Mouse (Mus musculus): ENCODE data around the gene St6galnac5. TPM values are rescaled to one million over a fixed set of nuclear protein-coding genes. Genes with fewer than 3 reads are reported as not detected.

St6galnac5 gene
- polyA plus RNA-seq, 1 experiment from 2014 or later, result 0.11 TPM

GRCm38 (mm10) chr3:152855006-152855614, 126.9 kb downstream of the St6galnac5 start:
- Histone ChIP-seq H3K27ac (ENCODE audit: low read length) (no peak overlapping the region), H3K4me1 (ENCODE audit: control insufficient read depth, insufficient read depth, low read length) (no peaks in the 10 kb centered on the region), H3K4me2 (ENCODE audit: low read depth, low read length) (no peak overlapping the region), H3K36me3 (ENCODE audit: control insufficient read depth, insufficient read depth) (no peaks in the 10 kb centered on the region), H3K27me3 (ENCODE audit: control insufficient read depth, insufficient read depth, low read length) (no peaks in the 10 kb centered on the region), H3K9ac (ENCODE audit: low read length) (no peak overlapping the region), H3K9me3 (replicated peaks; ENCODE audit: control insufficient read depth, low read length) (no peaks in the 10 kb centered on the region), H3K4me3 (ENCODE audit: low read length) (no peak overlapping the region)
- 48% methylated on average over 12 of the region's 12 CpGs for WGBS
- no peak for ATAC-seq (replicated peaks; ENCODE audit: extremely low read depth, insufficient read depth, low FRiP score)

- H3K9me3 ChIP-seq (replicated peaks; ENCODE audit: control insufficient read depth, low read length), result no peaks in the 10 kb centered on the region
- H3K36me3 ChIP-seq (ENCODE audit: control insufficient read depth, insufficient read depth), result no peaks in the 10 kb centered on the region
- H3K27me3 ChIP-seq (ENCODE audit: control insufficient read depth, insufficient read depth, low read length), result no peaks in the 10 kb centered on the region
- H3K4me3 ChIP-seq (ENCODE audit: low read length), result no peak overlapping the region
- H3K4me2 ChIP-seq (ENCODE audit: low read depth, low read length), result no peak overlapping the region
- no peak overlapping the region for H3K9ac ChIP-seq (ENCODE audit: low read length)
- ATAC-seq (replicated peaks; ENCODE audit: extremely low read depth, insufficient read depth, low FRiP score), result no peak
- no peak overlapping the region for H3K27ac ChIP-seq (ENCODE audit: low read length)
- no peaks in the 10 kb centered on the region for H3K4me1 ChIP-seq (ENCODE audit: control insufficient read depth, insufficient read depth, low read length)
These were observed 138.1 kb downstream of the St6galnac5 start for GRCm38 (mm10) chr3:152843925-152844324.

GRCm38 (mm10) chr3:152842648-152843047, 139.4 kb downstream of the St6galnac5 start:
- H3K4me1 ChIP-seq (ENCODE audit: control insufficient read depth, insufficient read depth, low read length), result no peaks in the 10 kb centered on the region
- WGBS, result 67% methylated on average over 3 of the region's 3 CpGs
- no peaks in the 10 kb centered on the region for H3K36me3 ChIP-seq (ENCODE audit: control insufficient read depth, insufficient read depth)
- H3K27me3 ChIP-seq (ENCODE audit: control insufficient read depth, insufficient read depth, low read length), result no peaks in the 10 kb centered on the region
- no peak overlapping the region for H3K9ac ChIP-seq (ENCODE audit: low read length)
- no peak for ATAC-seq (replicated peaks; ENCODE audit: extremely low read depth, insufficient read depth, low FRiP score)
- H3K27ac ChIP-seq (ENCODE audit: low read length), result no peak overlapping the region
- no peak overlapping the region for H3K4me2 ChIP-seq (ENCODE audit: low read depth, low read length)
- H3K9me3 ChIP-seq (replicated peaks; ENCODE audit: control insufficient read depth, low read length), result no peaks in the 10 kb centered on the region
- no peak overlapping the region for H3K4me3 ChIP-seq (ENCODE audit: low read length)

DNA sequence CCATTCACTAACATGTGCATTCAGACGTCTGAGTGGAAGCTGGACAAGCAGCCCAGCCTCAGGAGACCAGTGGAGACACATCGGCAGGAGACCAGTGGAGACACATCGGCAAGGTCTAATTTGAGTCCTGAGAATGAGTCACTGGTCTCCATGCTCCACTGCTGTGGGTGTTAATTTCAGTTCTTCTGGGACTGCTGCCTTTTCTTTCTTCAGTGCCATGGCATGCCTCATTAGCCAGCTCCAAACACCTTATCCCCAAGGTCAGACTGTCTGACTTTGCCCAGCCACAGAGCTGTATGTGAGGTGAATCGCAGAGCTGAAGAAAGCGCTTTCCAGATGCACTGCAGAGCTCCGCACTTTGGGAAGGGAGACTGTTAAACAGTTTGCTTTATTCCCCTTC, 140.8 kb downstream of the St6galnac5 start:
- Histone ChIP-seq H3K27ac (ENCODE audit: low read length) (no peak overlapping the region), H3K4me1 (ENCODE audit: control insufficient read depth, insufficient read depth, low read length) (no peaks in the 10 kb centered on the region), H3K27me3 (ENCODE audit: control insufficient read depth, insufficient read depth, low read length) (no peaks in the 10 kb centered on the region), H3K4me3 (ENCODE audit: low read length) (no peak overlapping the region), H3K9me3 (replicated peaks; ENCODE audit: control insufficient read depth, low read length) (no peaks in the 10 kb centered on the region), H3K36me3 (ENCODE audit: control insufficient read depth, insufficient read depth) (no peaks in the 10 kb centered on the region), H3K9ac (ENCODE audit: low read length) (no peak overlapping the region), H3K4me2 (ENCODE audit: low read depth, low read length) (no peak overlapping the region)
- no peak for ATAC-seq (replicated peaks; ENCODE audit: extremely low read depth, insufficient read depth, low FRiP score)
- 63% methylated on average over 6 of the region's 6 CpGs for WGBS

GRCm38 (mm10) chr3:152837938-152838337, 144.1 kb downstream of the St6galnac5 start:
- H3K27me3 ChIP-seq (ENCODE audit: control insufficient read depth, insufficient read depth, low read length), result no peaks in the 10 kb centered on the region
- no peak overlapping the region for H3K4me3 ChIP-seq (ENCODE audit: low read length)
- WGBS, result 68% methylated on average over 1 of the region's 1 CpGs

GRCm38 (mm10) chr3:152837407-152837806, 144.6 kb downstream of the St6galnac5 start:
- no peaks in the 10 kb centered on the region for H3K4me1 ChIP-seq (ENCODE audit: control insufficient read depth, insufficient read depth, low read length)
- H3K27ac ChIP-seq (ENCODE audit: low read length), result no peak overlapping the region
- no peak for ATAC-seq (replicated peaks; ENCODE audit: extremely low read depth, insufficient read depth, low FRiP score)
- H3K4me3 ChIP-seq (ENCODE audit: low read length), result no peak overlapping the region
- 62% methylated on average over 2 of the region's 2 CpGs for WGBS
- no peaks in the 10 kb centered on the region for H3K36me3 ChIP-seq (ENCODE audit: control insufficient read depth, insufficient read depth)
- H3K27me3 ChIP-seq (ENCODE audit: control insufficient read depth, insufficient read depth, low read length), result no peaks in the 10 kb centered on the region
- no peak overlapping the region for H3K4me2 ChIP-seq (ENCODE audit: low read depth, low read length)
- H3K9me3 ChIP-seq (replicated peaks; ENCODE audit: control insufficient read depth, low read length), result 0 out of 2 replicates have a peak, but pooled peaks cover 5% of the 10 kb centered on the region
- H3K9ac ChIP-seq (ENCODE audit: low read length), result no peak overlapping the region

More at GRCm38 (mm10) chr3:152837938-152838337, 144.1 kb downstream of the St6galnac5 start:
- no peak for ATAC-seq (replicated peaks; ENCODE audit: extremely low read depth, insufficient read depth, low FRiP score)
- H3K9ac ChIP-seq (ENCODE audit: low read length), result no peak overlapping the region
- H3K27ac ChIP-seq (ENCODE audit: low read length), result no peak overlapping the region
- H3K4me2 ChIP-seq (ENCODE audit: low read depth, low read length), result no peak overlapping the region
- H3K4me1 ChIP-seq (ENCODE audit: control insufficient read depth, insufficient read depth, low read length), result no peaks in the 10 kb centered on the region
- H3K36me3 ChIP-seq (ENCODE audit: control insufficient read depth, insufficient read depth), result no peaks in the 10 kb centered on the region
- H3K9me3 ChIP-seq (replicated peaks; ENCODE audit: control insufficient read depth, low read length), result 0 out of 2 replicates have a peak, but pooled peaks cover 5% of the 10 kb centered on the region

DNA sequence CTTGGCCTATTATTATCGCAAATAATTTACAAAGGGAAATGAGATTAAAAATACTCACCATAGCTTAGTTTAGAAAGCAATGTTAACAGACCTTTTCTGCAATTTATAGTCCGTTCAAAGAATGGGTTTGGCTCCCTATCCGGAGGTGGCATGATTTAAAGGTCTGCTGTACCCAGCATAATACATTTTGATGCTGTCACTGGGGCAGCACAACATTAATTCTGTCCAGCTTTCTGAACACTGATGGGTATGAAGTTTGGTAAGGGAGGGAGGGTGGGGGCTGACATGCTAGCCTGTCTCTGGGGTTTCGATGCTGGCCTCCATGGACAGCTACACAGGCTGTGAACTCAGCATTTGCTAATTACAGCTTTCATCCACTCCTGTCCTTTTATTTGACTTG, 149.6 kb downstream of the St6galnac5 start:
- H3K9me3 ChIP-seq (replicated peaks; ENCODE audit: control insufficient read depth, low read length), result 0 out of 2 replicates have a peak, but pooled peaks cover 5% of the 10 kb centered on the region
- H3K4me2 ChIP-seq (ENCODE audit: low read depth, low read length), result no peak overlapping the region
- H3K9ac ChIP-seq (ENCODE audit: low read length), result no peak overlapping the region
- ATAC-seq (replicated peaks; ENCODE audit: extremely low read depth, insufficient read depth, low FRiP score), result no peak
- no peak overlapping the region for H3K4me3 ChIP-seq (ENCODE audit: low read length)
- H3K36me3 ChIP-seq (ENCODE audit: control insufficient read depth, insufficient read depth), result no peaks in the 10 kb centered on the region
- no peaks in the 10 kb centered on the region for H3K27me3 ChIP-seq (ENCODE audit: control insufficient read depth, insufficient read depth, low read length)
- 90% methylated on average over 4 of the region's 4 CpGs for WGBS
- no peaks in the 10 kb centered on the region for H3K4me1 ChIP-seq (ENCODE audit: control insufficient read depth, insufficient read depth, low read length)
- H3K27ac ChIP-seq (ENCODE audit: low read length), result no peak overlapping the region

GRCm38 (mm10) chr3:152831974-152832373, 150.1 kb downstream of the St6galnac5 start:
- H3K27me3 ChIP-seq (ENCODE audit: control insufficient read depth, insufficient read depth, low read length), result no peaks in the 10 kb centered on the region
- no peak overlapping the region for H3K27ac ChIP-seq (ENCODE audit: low read length)
- ATAC-seq (replicated peaks; ENCODE audit: extremely low read depth, insufficient read depth, low FRiP score), result no peak
- no peak overlapping the region for H3K9ac ChIP-seq (ENCODE audit: low read length)
- H3K4me1 ChIP-seq (ENCODE audit: control insufficient read depth, insufficient read depth, low read length), result no peaks in the 10 kb centered on the region
- no peaks in the 10 kb centered on the region for H3K36me3 ChIP-seq (ENCODE audit: control insufficient read depth, insufficient read depth)
- H3K4me2 ChIP-seq (ENCODE audit: low read depth, low read length), result no peak overlapping the region
- H3K4me3 ChIP-seq (ENCODE audit: low read length), result no peak overlapping the region
- 0 out of 2 replicates have a peak, but pooled peaks cover 5% of the 10 kb centered on the region for H3K9me3 ChIP-seq (replicated peaks; ENCODE audit: control insufficient read depth, low read length)
- WGBS, result 83% methylated on average over 9 of the region's 9 CpGs

- ATAC-seq (replicated peaks; ENCODE audit: extremely low read depth, insufficient read depth, low FRiP score), result no peak
- Histone ChIP-seq H3K27me3 (ENCODE audit: control insufficient read depth, insufficient read depth, low read length) (no peaks in the 10 kb centered on the region), H3K9ac (ENCODE audit: low read length) (no peak overlapping the region), H3K4me2 (ENCODE audit: low read depth, low read length) (no peak overlapping the region), H3K4me1 (ENCODE audit: control insufficient read depth, insufficient read depth, low read length) (no peaks in the 10 kb centered on the region), H3K4me3 (ENCODE audit: low read length) (no peak overlapping the region), H3K36me3 (ENCODE audit: control insufficient read depth, insufficient read depth) (no peaks in the 10 kb centered on the region), H3K27ac (ENCODE audit: low read length) (no peak overlapping the region), H3K9me3 (replicated peaks; ENCODE audit: control insufficient read depth, low read length) (0 out of 2 replicates have a peak, but pooled peaks cover 5% of the 10 kb centered on the region)
- WGBS, result 62% methylated on average over 3 of the region's 3 CpGs
These were observed 150.7 kb downstream of the St6galnac5 start for GRCm38 (mm10) chr3:152831377-152831776.

All from heart, embryonic 16.5 days (tissue).